Mouse (Mus musculus): ENCODE data around the gene Gm10031. TPM values are rescaled to one million over a fixed set of nuclear protein-coding genes. Genes with fewer than 3 reads are reported as not detected.

The Gm10031 gene
- polyA plus RNA-seq, 1 experiment from 2014 or later = 0.74 TPM

DNA sequence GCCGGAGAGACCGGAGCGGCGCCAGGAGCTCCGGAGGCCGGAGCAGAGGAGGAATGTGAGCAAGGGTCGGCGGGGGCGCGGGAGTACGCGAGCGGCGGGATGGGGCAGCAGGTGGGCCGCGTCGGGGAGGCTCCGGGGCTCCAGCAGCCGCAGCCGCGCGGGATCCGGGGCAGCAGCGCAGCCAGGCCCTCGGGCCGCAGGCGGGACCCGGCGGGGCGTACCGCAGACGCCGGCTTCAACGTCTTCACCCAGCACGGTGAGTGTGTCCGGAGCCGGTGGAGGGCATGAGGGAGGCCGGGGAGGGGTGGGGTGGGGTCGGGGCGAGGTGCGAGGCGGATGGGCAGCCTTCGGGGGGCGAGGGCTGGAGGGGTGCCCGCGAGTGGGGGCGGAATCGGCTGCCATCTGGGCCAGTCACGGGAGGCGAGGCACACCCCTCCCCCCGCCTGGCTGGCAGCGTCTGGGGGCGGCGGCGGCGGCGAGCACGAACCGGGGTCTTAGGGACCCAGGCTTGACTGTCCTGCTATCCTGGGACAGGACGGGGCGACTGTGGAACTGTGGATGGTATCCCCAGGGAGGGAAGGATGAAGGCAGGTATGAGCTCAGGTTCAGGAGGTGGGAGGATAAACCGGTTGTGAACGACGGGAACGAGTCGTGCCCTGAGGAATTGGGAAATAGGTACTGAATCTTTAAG is 35.3 kb downstream of the Gm10031 start:
- peak overlapping the region; percentile 98 for H3K9ac ChIP-seq
- H3K4me3 ChIP-seq = peak overlapping the region; percentile 98
- peak; percentile 61 for ATAC-seq (ENCODE audit: low FRiP score, low read depth)
- peak overlapping the region; percentile 95 for H3K27ac ChIP-seq
- WGBS = under 1% methylated on average over 56 of the region's 66 CpGs
- H3K9me3 ChIP-seq = no peaks in the 10 kb centered on the region
- no peaks in the 10 kb centered on the region for H3K36me3 ChIP-seq
- H3K27me3 ChIP-seq = no peaks in the 10 kb centered on the region
- peak overlapping the region; percentile 72 for H3K4me2 ChIP-seq (replicated peaks)
- peaks cover 11% of the 10 kb centered on the region for H3K4me1 ChIP-seq

DNA sequence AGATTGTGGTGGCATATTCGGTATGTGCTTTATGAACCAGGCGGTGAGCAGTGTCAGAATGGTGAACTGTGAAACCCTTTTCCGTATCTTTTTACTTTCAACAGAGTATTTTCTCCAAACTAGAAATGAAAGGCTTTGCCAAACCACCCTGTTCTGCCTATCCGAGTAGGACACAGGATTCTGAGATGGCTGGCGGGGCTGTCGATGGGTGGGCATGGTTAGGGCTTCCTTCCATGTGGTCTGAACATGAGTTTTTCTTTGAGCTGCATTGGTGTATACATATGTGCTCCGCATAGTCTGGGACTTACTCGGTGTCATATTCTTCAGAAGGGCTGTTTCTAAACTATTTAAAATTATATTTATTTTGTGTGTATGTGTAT is 35.8 kb downstream of the Gm10031 start:
- 16% methylated on average over 8 of the region's 8 CpGs for WGBS
- ATAC-seq (ENCODE audit: low FRiP score, low read depth) = no peak
- no peaks in the 10 kb centered on the region for H3K27me3 ChIP-seq
- peak overlapping the region; percentile 72 for H3K4me2 ChIP-seq (replicated peaks)
- no peaks in the 10 kb centered on the region for H3K9me3 ChIP-seq
- peaks cover 11% of the 10 kb centered on the region for H3K4me1 ChIP-seq
- no peaks in the 10 kb centered on the region for H3K36me3 ChIP-seq
- H3K9ac ChIP-seq = peak overlapping the region; percentile 98
- peak overlapping the region; percentile 98 for H3K4me3 ChIP-seq
- peak overlapping the region; percentile 95; the same call in 1 of the 2 replicates for H3K27ac ChIP-seq

DNA sequence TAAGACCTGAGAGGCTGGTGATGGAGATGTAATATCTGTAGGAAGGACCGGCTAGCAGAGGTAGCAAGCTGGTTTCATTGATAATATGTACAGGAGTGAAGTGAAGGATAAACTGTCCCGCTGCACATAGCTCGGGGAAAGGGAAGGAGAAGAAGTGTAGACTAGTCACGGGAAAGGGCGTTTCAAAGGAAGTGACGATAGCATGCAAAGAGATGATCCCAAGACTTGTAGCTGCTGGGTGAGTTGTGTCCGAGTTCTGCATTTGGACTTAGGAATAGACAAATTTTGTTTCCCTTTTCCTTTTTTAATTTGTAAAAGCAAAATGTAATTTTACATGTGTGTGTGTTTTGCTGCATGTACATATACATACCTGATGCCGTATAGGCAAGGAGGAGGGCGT is 36.7 kb downstream of the Gm10031 start:
- 85% methylated on average over 9 of the region's 9 CpGs for WGBS
- 0 out of 2 replicates have a peak overlapping the region, but pooled peaks have one; percentile 72 for H3K4me2 ChIP-seq (replicated peaks)
- H3K4me1 ChIP-seq = peaks cover 11% of the 10 kb centered on the region
- ATAC-seq (ENCODE audit: low FRiP score, low read depth) = no peak
- no peaks in the 10 kb centered on the region for H3K9me3 ChIP-seq
- no peak overlapping the region for H3K27ac ChIP-seq
- H3K36me3 ChIP-seq = no peaks in the 10 kb centered on the region
- H3K27me3 ChIP-seq = no peaks in the 10 kb centered on the region
- H3K9ac ChIP-seq = no peak overlapping the region
- no peak overlapping the region for H3K4me3 ChIP-seq

DNA sequence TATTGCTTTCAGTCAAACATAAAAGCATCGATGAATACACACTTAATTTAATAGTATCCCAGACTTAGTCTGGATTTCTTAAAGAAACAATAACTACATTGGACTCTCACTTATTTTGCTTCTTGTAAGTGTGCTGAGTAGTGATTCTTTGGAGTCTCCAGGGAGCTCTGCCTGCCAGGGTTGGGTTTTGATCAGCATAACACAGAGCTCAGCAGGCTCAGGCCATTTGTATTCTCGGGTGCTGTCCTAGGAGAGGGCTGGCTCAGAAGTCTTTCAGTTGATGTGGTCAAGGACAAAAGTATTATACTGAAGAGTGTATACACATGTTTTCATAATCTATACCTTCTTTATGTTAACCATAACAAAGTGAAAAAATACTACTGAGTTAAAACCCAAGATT is 41.5 kb downstream of the Gm10031 start:
- Histone ChIP-seq H3K4me3 (no peak overlapping the region), H3K9ac (no peak overlapping the region), H3K27ac (no peak overlapping the region), H3K9me3 (no peaks in the 10 kb centered on the region), H3K27me3 (no peaks in the 10 kb centered on the region), H3K4me2 (replicated peaks) (no peak overlapping the region), H3K36me3 (no peaks in the 10 kb centered on the region), H3K4me1 (peaks cover 9% of the 10 kb centered on the region)
- whole genome bisulfite sequencing = 84% methylated on average over 2 of the region's 2 CpGs
- ATAC-seq (ENCODE audit: low FRiP score, low read depth) = no peak

DNA sequence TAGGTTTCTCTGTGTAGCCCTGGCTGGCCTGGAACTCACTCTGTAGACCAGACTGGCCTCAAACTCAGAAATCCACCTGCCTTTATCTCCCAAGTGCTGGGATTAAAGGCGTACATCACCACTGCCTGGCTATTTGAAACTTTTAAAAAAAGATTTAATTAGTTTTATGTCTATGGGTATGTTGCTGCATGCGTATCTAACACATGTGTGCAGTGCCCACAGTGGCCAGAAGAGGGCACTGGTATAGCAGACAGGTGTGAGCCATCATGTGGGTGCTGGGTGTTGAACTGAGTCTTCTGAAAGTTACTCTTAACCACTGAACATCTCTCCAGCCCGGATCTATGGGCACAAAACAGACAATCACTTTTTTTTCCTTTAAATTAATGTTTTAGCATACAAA is 42.3 kb downstream of the Gm10031 start:
- H3K4me2 ChIP-seq (replicated peaks) = no peak overlapping the region
- no peaks in the 10 kb centered on the region for H3K9me3 ChIP-seq
- no peak overlapping the region for H3K4me3 ChIP-seq
- no peaks in the 10 kb centered on the region for H3K36me3 ChIP-seq
- H3K9ac ChIP-seq = no peak overlapping the region
- 96% methylated on average over 3 of the region's 3 CpGs for WGBS
- H3K27ac ChIP-seq = no peak overlapping the region
- H3K27me3 ChIP-seq = no peaks in the 10 kb centered on the region
- ATAC-seq (ENCODE audit: low FRiP score, low read depth) = no peak
- peaks cover 6% of the 10 kb centered on the region for H3K4me1 ChIP-seq

DNA sequence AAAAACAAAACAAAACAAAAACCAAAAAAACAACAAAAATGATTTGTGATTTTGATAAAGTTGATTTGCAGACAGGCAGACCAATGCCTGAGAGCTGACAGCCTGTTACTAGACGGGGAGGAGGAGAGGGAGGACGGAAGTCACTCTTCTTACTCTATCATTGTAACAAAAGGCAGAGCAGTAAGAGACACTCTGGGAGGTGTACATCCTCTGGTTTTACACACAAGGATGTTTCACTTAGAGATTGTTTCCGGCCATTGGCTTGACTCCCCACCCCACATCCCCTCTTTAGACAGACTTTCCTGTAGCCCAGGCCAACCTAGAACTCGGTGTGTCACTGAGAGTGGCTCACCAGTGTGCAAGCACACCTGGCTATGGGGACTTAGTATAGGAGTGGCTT is 45.8 kb downstream of the Gm10031 start:
- Histone ChIP-seq H3K4me1 (peaks cover 6% of the 10 kb centered on the region), H3K27ac (no peak overlapping the region), H3K9ac (no peak overlapping the region), H3K4me2 (replicated peaks) (no peak overlapping the region), H3K9me3 (no peaks in the 10 kb centered on the region), H3K36me3 (no peaks in the 10 kb centered on the region), H3K4me3 (no peak overlapping the region), H3K27me3 (no peaks in the 10 kb centered on the region)
- WGBS = 88% methylated on average over 4 of the region's 4 CpGs
- no peak for ATAC-seq (ENCODE audit: low FRiP score, low read depth)

DNA sequence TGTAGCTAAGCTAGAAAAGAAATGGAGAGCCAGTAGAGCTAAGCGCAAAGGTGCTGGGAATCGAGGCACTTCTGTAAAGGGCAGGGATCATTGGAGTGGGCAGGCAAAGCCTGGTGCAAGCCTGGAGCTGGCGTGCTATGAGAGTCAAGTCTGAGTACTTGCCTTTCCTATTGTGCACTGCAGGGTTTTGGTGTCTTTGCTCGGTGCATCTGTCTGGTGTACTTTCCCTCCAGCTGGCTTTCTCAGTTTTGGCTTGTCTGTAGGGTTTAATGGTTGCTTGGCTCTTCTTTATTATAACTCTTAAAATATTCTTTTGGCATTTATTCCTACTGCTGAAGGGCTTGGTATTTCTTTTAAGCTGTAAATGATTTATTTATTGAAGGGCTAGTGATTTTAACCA is 49.1 kb downstream of the Gm10031 start:
- no peaks in the 10 kb centered on the region for H3K27me3 ChIP-seq
- no peaks in the 10 kb centered on the region for H3K9me3 ChIP-seq
- no peak for ATAC-seq (ENCODE audit: low FRiP score, low read depth)
- no peak overlapping the region for H3K9ac ChIP-seq
- 84% methylated on average over 4 of the region's 4 CpGs for WGBS
- no peak overlapping the region for H3K4me3 ChIP-seq
- no peaks in the 10 kb centered on the region; the same call in 1 of the 2 replicates for H3K4me1 ChIP-seq
- H3K36me3 ChIP-seq = no peaks in the 10 kb centered on the region
- H3K27ac ChIP-seq = no peak overlapping the region
- no peak overlapping the region for H3K4me2 ChIP-seq (replicated peaks)

Other genes starting within 250 kb of the Gm10031 start
- gene Tdrd5, start 220.3 kb upstream of the Gm10031 start, polyA plus RNA-seq (2015; fragmentation: Nextera tagmentation; extraction: Ambion mirVana) = 0.15 and 0.28 TPM in 2 replicates
- gene Nphs2, start 213.3 kb upstream of the Gm10031 start, polyA plus RNA-seq (2015; fragmentation: Nextera tagmentation; extraction: Ambion mirVana) = not detected in 2 replicates
- 803 and 806 TPM in 2 replicates for gene Gm2000, start 158.0 kb upstream of the Gm10031 start, polyA plus RNA-seq (2015; fragmentation: Nextera tagmentation; extraction: Ambion mirVana)
- 0.11 and 1.0 TPM in 2 replicates for gene Axdnd1, start 102.9 kb upstream of the Gm10031 start, polyA plus RNA-seq (2015; fragmentation: Nextera tagmentation; extraction: Ambion mirVana)
- gene Soat1, start 49.7 kb upstream of the Gm10031 start, polyA plus RNA-seq (2015; fragmentation: Nextera tagmentation; extraction: Ambion mirVana) = 30.4 and 32.3 TPM in 2 replicates
- 5.3 and 5.5 TPM in 2 replicates for gene Abl2, start 34.8 kb downstream of the Gm10031 start, polyA plus RNA-seq (2015; fragmentation: Nextera tagmentation; extraction: Ambion mirVana)
- gene Tor3a, start 150.3 kb downstream of the Gm10031 start, polyA plus RNA-seq (2015; fragmentation: Nextera tagmentation; extraction: Ambion mirVana) = 8.3 and 8.4 TPM in 2 replicates
- 24.3 and 27.7 TPM in 2 replicates for gene Fam20b, start 195.1 kb downstream of the Gm10031 start, polyA plus RNA-seq (2015; fragmentation: Nextera tagmentation; extraction: Ambion mirVana)

All from limb, embryonic 13.5 days (tissue).